Mouse (Mus musculus) regulatory T cell (primary cell): ENCODE measurements around the gene Gipr.

Source experiments
- in situ Hi-C: fragments of 300-600 bp; cut with MboI, MseI; formaldehyde crosslinking; loops from one replicate; pipeline ENCODE4 v1.15.1; 2025; ENCODE audit warnings: high pct_unique_total_duplicates

Gene Gipr

DNA sequence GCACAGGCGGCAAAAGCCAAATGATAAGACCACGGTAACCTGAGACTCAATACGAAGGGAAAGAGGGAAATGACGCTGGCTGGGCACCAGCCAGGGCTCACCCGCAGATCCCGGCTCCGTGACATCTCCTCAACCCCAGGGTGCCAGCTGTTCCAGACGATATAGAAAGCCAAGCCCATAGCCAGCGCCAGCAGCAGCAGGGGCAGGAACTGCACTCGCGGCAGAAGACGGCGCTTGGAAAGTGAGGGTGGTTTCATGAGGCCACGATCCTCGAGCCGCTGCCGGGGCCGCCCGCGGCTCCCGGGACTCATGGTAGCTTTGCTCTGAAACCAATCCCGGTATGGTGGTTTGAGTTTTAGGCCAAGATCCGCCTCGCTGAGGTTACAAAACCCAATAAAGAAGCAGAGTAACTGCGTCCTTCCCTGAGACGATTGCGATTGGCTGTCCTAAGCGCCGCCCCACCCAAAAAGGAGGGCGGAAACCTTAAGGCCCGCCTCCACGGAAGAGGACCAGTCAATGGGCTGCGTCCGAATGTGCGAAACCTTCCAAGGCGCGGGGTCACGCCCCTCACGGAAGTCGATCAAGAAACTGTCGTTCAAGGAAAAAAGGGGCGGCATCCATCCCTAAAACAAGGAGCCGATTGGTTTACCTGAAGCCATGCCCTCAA is 16.9 kb downstream of the Gipr start, which contains the start of gene Qpctl:
Gene Qpctl, minus strand, starts transcription at position 417 of the 667 bp plus-strand sequence.
- in situ Hi-C loops: no loop called here

GRCm38 (mm10) chr7:19148180-19148874 is 17.6 kb downstream of the Gipr start:
- in situ Hi-C loops: no loop called here

GRCm38 (mm10) chr7:19147497-19148045 is 18.4 kb downstream of the Gipr start:
- in situ Hi-C loops: no loop called here

DNA sequence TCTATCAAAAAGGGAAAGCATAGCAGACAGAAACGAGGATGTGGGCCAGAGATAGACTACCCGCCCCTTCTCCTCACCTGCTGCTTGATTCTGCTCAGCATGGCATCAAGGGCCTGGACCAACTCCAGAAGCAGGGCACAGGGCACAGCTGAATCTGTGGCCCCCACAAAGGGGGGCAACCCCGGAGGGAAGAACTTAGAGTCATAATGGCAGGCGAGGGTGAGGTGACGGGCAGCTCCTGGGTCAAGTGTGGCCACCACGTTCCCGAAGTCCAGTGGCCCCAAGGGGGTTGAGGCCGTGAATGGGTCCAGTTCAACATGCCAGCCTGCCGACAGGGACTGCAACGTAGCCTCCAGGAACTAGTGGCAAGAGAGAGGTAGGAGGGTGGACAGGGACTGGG is 19.1 kb downstream of the Gipr start:
- in situ Hi-C loops: no loop called here

DNA sequence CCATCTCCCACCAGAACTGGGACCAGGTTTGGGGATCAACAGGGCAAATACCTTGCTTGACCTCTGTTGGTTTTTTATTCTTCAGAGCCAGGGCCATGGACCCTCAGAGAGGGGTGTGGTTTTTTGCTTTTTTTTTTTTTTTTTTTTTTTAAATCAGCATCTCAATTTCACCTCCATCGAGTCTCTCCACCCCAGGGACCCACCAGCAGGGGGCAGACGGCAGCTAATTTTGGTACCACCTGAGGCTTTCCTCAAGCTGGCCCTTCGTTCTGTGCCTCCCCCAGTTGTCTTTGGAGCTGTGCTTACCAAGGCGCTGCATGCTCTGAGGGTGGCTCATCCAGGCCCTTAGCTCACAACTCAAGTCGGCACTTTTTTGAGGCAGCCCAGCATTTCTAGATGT is 28.5 kb downstream of the Gipr start:
- in situ Hi-C loops: no loop called here

GRCm38 (mm10) chr7:19136673-19137334 is 29.1 kb downstream of the Gipr start:
- in situ Hi-C loops: no loop called here

GRCm38 (mm10) chr7:19136168-19136567 is 29.8 kb downstream of the Gipr start:
- in situ Hi-C loops: no loop called here

- in situ Hi-C loops: no loop called here
These were observed 34.5 kb downstream of the Gipr start for GRCm38 (mm10) chr7:19131324-19131848.

GRCm38 (mm10) chr7:19130657-19131056 is 35.3 kb downstream of the Gipr start:
- in situ Hi-C loops: no loop called here

DNA sequence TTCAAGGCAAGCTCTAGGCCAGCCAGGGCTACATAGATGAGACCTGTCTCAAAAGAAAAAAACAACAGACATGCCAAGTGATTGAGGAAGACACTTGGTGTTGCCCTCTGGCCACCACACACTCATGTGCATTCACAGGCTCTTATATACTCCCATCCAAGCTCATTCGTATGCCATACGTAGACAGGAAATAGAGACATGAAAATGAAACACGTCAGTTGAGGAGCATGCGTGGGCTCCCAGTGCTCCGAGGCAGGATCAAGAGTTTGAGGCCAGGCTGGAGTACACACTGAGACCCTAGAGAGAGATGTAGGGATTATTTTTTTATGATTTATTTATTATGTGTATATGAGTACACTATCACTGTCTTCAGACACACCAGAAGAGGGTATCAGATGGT is 36.5 kb downstream of the Gipr start:
- in situ Hi-C loops: no loop called here

- in situ Hi-C loops: no loop called here
These were observed 38.2 kb downstream of the Gipr start for GRCm38 (mm10) chr7:19127744-19128143.

GRCm38 (mm10) chr7:19124713-19125112 is 41.2 kb downstream of the Gipr start:
- in situ Hi-C loops: no loop called here

GRCm38 (mm10) chr7:19121686-19122085 is 44.2 kb downstream of the Gipr start:
- in situ Hi-C loops: no loop called here

DNA sequence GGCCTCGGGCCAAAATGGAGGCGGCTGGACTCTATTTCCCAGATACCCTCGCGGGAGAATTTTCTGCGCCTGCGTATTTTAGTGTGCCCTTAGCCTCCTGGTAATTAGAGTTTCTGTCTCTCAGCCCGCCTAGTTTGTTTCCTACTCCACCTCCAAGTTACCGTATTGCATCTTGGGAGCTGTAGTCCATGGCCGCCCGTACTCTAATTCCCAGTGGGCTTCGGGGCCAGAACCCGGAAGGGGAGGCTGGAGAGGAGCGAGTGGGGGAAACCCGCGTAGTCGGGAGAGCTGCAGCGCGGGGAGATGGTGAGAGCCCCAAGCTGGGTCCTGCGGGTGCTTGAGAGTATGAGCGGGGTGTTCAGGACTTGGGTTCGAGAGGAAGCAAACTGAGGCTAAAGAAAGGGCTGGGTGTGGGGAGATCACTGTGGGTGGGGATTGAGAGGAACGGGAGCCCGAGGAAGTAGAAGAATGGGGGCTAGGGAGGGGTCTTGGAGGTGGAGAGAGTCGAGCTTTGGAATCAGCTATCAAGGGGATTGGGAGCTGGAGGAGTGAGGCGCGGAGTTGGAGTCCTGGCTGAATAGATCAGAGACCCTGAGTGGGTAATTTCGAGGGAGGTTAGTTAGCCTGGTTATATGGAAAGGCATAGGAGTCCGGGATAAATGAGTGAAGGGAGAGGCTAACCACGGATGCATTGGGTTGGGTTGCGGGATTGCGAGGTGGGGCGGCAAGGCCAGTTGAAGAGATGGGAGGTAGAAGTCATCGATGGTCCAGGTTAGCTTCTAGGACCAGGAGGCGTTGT is 46.1 kb downstream of the Gipr start, which contains the start of gene Fbxo46:
Gene Fbxo46, plus strand, starts transcription at position 229 of the 799 bp plus-strand sequence.
- in situ Hi-C loops: no loop called here

GRCm38 (mm10) chr7:19119083-19119482 is 46.8 kb downstream of the Gipr start:
- in situ Hi-C loops: no loop called here

DNA sequence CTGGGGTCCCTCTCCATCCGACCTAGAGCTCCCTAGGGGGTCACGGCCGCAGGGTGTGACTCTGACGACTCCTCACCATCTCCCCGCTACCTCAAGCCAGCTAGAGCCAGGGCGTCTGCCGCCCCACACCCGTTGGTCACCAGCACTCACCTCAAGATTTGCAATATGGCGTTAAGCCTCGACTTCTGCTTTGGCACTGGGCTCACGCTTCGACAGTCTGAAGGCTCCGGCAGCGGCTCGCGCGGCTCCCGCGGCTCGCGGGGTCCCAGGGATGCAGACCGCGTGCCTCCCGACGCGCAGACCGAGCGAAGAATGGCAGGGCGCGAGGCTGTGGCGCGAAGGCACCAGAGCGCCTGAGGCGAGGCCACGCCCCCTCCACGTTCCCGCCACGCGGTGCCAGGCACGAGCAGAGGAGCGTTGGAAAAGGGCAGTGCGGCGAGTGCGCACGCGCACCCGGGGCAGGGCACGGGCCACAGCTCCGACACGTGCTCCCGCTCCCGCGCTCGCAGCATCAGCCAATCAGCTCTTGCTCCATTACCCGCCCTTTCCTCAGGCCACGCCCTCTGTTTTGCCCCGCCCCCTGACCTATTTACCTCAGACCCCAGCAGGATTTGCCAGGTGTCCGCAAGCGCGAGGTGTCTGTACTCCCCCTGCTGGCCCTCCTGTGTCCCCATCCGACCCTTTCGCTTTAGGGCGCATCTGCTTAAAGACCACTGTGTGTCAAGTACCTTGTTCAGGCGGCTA is 47.7 kb downstream of the Gipr start, which contains the start of gene Gm4969:
Gene Gm4969, minus strand, starts transcription at position 341 of the 744 bp plus-strand sequence.
- in situ Hi-C loops: no loop called here

GRCm38 (mm10) chr7:19109565-19109964 is 56.4 kb downstream of the Gipr start:
- in situ Hi-C loops: no loop called here

DNA sequence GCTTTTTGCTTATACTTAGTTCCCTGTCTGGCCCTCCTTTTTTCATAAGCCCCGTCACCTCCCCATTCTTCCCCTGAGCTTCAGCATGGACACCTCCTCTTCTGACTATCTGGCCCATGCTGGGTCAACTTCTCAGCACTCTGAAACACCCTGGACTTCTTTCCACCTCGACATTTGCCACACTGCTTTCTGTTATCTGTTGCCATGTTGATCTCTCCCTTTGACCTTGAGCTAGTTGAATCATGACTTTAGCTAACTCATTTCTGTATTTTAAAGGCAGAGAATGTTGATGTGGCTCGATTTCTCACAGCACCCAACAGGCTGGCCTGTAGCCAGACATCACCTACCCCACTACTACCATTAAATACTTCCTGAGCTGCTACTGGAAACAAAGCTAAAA is 58.5 kb downstream of the Gipr start:
- in situ Hi-C loops: no loop called here
